Mouse (Mus musculus) embryonic facial prominence, embryonic 11.5 days (tissue): Measurements from ENCODE around the gene Olfr768. TPM values are rescaled to one million over a fixed set of nuclear protein-coding genes. Genes with fewer than 3 reads are reported as not detected.

Experiments
- polyA plus RNA-seq: library from polyadenylated mRNA; unstranded; fragments of >200 nt; fragmentation: Nextera tagmentation; extraction: Ambion mirVana; gene quantifications from 2 replicates; pipeline ENCODE4 v1.2.1, GENCODE M21; 2014

Olfr768 gene
- polyA plus RNA-seq, 1 experiment from 2014 or later: not detected

Other genes starting within 250 kb of the Olfr768 start
- 10.5 and 10.9 TPM in 2 replicates for gene Gdf11, start 207.7 kb downstream of the Olfr768 start, polyA plus RNA-seq
- 324 and 334 TPM in 2 replicates for gene Cd63, start 198.4 kb downstream of the Olfr768 start, polyA plus RNA-seq
- 9.2 and 11.4 TPM in 2 replicates for gene Rdh5, start 176.5 kb downstream of the Olfr768 start, polyA plus RNA-seq
- 196 and 213 TPM in 2 replicates for gene Bloc1s1, start 175.3 kb downstream of the Olfr768 start, polyA plus RNA-seq
- 2.3 and 2.7 TPM in 2 replicates for gene Itga7, start 165.6 kb downstream of the Olfr768 start, polyA plus RNA-seq
- gene Mettl7b, start 138.4 kb downstream of the Olfr768 start, polyA plus RNA-seq: not detected in 2 replicates
- gene Olfr9, start 109.9 kb downstream of the Olfr768 start, polyA plus RNA-seq: not detected in 2 replicates
- gene Olfr763, start 88.6 kb downstream of the Olfr768 start, polyA plus RNA-seq: not detected in 2 replicates
- gene Olfr764-ps1, start 59.5 kb downstream of the Olfr768 start, polyA plus RNA-seq: not detected in 2 replicates
- gene Olfr765, start 49.4 kb downstream of the Olfr768 start, polyA plus RNA-seq: not detected in 2 replicates
- gene Olfr766-ps1, start 30.4 kb downstream of the Olfr768 start, polyA plus RNA-seq: not detected in 2 replicates
- not detected in 2 replicates for gene Olfr767, start 16.5 kb downstream of the Olfr768 start, polyA plus RNA-seq
- gene Olfr769, start 18.5 kb upstream of the Olfr768 start, polyA plus RNA-seq: not detected in 2 replicates
- not detected in 2 replicates for gene Olfr770, start 39.6 kb upstream of the Olfr768 start, polyA plus RNA-seq
- not detected in 2 replicates for gene Olfr771, start 65.4 kb upstream of the Olfr768 start, polyA plus RNA-seq
- gene Olfr772, start 78.5 kb upstream of the Olfr768 start, polyA plus RNA-seq: not detected in 2 replicates
- gene Olfr773, start 88.0 kb upstream of the Olfr768 start, polyA plus RNA-seq: not detected in 2 replicates
- not detected in 2 replicates for gene Olfr774, start 136.8 kb upstream of the Olfr768 start, polyA plus RNA-seq
- gene Olfr775, start 149.0 kb upstream of the Olfr768 start, polyA plus RNA-seq: not detected in 2 replicates
- not detected in 2 replicates for gene Olfr776, start 159.8 kb upstream of the Olfr768 start, polyA plus RNA-seq
- not detected in 2 replicates for gene Olfr777, start 172.1 kb upstream of the Olfr768 start, polyA plus RNA-seq
- not detected in 2 replicates for gene Olfr780, start 218.7 kb upstream of the Olfr768 start, polyA plus RNA-seq
- not detected in 2 replicates for gene Olfr781, start 229.5 kb upstream of the Olfr768 start, polyA plus RNA-seq
- not detected in 2 replicates for gene Olfr782, start 249.5 kb upstream of the Olfr768 start, polyA plus RNA-seq